Mouse (Mus musculus): ENCODE data around the gene Anapc10. TPM values are rescaled to one million over a fixed set of nuclear protein-coding genes. Genes with fewer than 3 reads are reported as not detected.
A peak's percentile ranks its signal among the peaks of the same experiment; 100 is the strongest.
"Not testable (repeated sequence)": the region's sequence is repeated elsewhere in the genome, so short reads cannot be mapped to it uniquely, and the experiment has no call there.

Anapc10 gene
- total RNA-seq (2021) = 10 to 100 TPM in 1 of 2 experiments, 1 to 10 TPM in 1; 9.6 to 10.9 TPM
- long read RNA-seq, experiment 1, partial matches to known transcripts = 4 of 20 reads
- long read RNA-seq, experiment 1, other reads (novel, unspliced or antisense) = 13 of 20 reads
- long read RNA-seq, experiment 2, full-length matches to known transcripts = 3 of 8 reads
- long read RNA-seq, experiment 2, partial matches to known transcripts = 1 of 8 reads
- long read RNA-seq, experiment 2, other reads (novel, unspliced or antisense) = 4 of 8 reads

- DNase-seq = peak; percentile 98 to 99
Measured at GRCm38 (mm10) chr8:79711064-79711961, at the start of gene Anapc10, which contains the start of gene Abce1. TSS of gene Anapc10 (plus strand) at chr8:79711820. TSS of gene Abce1 (minus strand) at chr8:79711740.

- DNase-seq = no peak
Measured at GRCm38 (mm10) chr8:79676461-79676860, 35.2 kb upstream of the Anapc10 start.

DNA sequence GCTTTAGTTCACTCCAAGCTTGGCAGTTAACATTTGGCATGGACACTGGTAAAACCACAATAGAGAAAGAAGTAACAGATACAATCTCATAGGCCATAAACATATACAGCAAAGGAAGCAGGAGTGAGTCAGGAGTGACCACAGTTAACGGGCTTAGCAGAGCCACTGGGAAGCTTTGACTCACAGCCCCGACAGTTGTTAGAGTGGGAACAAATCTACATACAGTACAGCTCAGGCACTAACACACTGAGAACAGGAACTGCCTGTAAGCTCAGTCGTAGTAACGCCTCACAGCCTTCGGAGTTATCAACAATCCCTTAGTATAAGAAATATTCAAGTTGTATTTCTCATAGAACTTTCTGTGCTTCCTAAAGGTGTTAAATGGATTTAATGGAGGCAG is 32.6 kb upstream of the Anapc10 start:
- DNase-seq = no peak

- DNase-seq = not testable (repeated sequence)
Measured at GRCm38 (mm10) chr8:79680083-79680482, 31.5 kb upstream of the Anapc10 start.

DNA sequence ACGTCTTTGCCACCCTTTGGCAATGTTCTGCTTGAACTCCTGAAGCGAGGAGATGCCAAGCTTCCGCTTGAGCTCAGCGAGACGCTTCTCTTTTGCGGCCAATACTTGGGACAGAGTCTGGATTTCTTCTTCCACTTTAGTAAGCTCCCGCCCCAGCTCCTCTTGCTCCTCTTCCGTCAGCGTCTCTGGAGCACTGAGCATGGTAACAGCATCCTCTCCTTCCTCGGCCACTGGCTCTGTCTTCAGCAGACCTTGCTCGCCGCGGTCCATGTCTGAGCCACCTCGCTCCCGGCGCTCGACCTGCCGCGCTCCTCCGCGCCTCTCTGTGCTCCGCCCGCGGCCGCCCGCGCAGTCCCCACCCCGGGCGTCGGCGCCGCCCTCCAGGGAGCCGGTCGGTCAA is 31.1 kb upstream of the Anapc10 start:
- peak; percentile 48 to 59 for DNase-seq

- DNase-seq = no peak
Measured at GRCm38 (mm10) chr8:79680965-79681364, 30.7 kb upstream of the Anapc10 start.

DNA sequence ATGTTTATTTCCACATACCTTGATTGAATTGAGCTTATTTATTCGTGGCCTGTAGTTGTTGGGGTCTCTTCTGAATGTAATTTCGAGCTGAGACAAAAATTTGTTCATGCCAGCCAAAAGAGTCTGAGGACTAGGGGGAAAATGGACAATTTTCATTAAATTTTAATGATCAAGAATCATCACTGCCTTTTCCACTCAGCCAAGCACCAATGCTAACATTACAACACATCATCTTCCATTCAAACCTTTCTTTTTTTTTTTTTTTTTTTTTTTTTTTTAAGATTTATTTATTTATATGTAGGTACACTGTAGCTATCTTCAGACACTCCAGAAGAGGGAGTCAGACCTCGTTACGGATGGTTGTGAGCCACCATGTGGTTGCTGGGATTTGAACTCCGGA is 25.7 kb upstream of the Anapc10 start:
- not testable (repeated sequence) for DNase-seq

DNA sequence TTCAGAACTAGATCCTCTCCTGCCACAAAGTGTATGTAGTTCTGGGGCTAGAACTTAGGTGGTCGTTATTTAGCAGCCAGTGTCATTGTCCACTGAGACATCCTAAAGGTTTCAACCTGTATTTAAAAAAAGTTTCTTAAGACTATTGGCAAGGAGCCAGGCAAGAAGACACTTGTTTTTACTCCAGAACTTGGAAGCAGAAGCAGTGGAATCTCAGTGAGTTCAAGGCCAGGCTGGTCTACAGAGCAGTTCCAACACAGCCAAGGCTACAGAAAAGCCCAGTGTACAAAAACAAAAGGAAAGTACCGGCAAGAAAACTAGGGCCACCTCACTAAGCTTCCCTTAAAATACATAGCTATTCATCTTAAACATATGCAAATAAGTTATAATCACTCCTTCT is 19.1 kb upstream of the Anapc10 start:
- peak; percentile 35 to 45 for DNase-seq

DNA sequence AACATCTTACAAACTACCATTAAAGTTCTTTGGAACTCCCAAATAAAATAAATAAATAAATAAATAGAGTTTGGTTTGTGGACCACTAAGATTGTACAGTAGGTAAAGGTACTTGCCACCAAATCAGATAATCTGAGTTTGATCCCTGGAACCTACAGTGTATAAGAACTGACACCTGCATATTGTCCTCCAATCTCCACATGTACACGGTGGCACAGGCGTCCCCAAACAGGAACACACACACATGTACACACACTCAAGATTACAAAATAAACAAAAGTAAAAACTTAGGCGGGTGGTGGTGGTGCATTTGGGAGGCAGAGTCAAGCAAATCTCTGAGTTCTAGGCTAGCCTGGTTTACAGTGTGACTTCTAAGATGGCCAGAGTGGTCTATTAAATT is 4.9 kb upstream of the Anapc10 start:
- DNase-seq = no peak

DNA sequence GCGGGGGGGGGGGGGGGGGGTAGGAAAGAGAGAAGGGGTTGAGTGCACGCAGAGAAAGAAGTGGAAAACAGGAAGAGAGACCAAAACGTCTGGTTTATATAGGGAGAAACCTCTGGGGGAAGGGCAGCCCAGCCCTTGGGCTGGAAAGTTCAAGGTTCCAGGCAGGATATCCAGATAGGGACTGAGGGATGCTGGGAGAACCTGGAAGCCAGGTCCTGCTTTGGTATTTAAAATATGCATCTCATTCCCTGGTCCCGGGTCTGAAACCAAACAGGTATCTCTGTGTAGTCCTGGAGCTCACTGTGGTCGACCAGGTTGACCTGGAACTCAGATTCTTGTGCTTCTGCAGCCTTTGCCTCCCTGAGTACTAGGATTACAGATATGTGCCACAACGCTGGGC is 1.1 kb downstream of the Anapc10 start:
- no peak for DNase-seq

DNA sequence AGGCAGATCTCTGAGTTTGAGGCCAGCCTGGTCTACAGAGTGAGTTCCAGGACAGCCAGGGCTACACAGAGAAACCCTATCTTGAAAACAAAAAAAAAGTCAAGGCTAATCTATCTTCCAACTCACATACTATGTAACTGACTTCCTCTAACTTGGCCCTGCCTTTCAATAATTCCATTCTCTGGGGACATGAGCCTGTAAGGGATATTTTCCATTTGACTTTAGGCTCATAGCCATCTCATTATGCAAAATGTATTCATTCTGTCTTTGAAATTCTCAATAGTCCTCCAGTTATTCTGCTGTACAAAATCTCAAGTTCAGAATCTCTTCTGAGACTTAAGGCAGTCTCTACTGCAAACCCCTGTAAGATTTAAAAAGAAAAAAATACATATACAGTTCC is 9.9 kb downstream of the Anapc10 start:
- no peak for DNase-seq

- DNase-seq = no peak
Measured at GRCm38 (mm10) chr8:79723308-79723707, 11.7 kb downstream of the Anapc10 start.

DNA sequence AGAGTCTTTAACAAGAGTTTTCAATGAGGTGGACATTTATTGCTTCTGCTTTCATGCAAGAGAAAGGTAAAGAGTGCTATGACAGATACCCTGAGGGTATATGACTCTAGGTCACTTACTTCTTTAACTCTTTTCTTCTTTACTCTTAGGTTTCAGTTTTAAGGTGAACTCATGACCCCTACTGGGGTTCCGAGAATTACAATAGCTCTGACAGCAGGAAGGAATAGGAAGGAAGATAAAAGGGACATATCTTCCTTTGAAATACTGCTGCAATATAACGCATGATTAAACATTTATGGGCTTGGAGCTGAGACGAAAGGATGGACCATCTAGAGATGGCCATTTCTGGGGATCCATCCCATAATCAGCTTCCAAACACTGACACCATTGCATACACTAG is 13.0 kb downstream of the Anapc10 start:
- no peak for DNase-seq

- no peak for DNase-seq
Measured at GRCm38 (mm10) chr8:79727900-79728299, 16.3 kb downstream of the Anapc10 start.

- DNase-seq = peak in 1 of 2 experiments; percentile 26
Measured at GRCm38 (mm10) chr8:79734304-79734703, 22.7 kb downstream of the Anapc10 start.

DNA sequence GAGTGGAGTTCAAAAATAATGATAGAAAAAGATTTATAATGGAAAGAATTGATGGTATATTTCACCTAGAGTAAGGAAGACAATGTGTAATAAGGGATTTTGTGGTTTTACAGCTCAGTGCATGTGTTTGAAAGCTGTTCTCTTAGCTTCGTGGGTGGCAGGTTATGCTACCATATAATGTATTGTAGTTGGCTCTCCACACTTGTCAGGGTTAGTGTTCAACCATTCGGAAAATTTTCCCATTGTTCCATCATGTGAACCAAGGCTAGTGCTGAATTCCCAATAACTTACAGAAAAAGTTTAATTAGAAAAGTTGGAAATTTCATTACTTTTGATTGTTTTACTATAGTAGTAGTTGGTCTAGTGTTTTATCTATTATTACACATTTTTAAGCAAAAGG is 36.6 kb downstream of the Anapc10 start:
- DNase-seq = no peak

DNA sequence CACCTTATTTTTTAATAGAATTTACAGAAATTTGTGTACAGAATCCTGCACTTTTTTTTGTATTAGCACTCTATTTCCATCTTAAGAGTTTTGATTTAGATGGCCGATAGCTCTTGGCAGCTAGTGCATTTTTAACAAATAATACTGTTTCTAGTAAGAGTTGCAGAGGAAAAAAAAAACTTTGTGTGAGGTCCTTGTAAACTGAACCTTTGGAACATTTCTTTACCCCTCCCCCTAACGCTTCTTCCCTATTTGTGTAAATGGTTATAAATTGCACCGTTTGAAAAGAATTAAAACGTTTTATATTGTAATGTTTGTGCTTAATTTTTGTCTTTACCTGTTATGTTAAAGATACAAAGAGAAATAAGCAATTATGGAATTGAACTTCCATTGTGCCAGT is 37.0 kb downstream of the Anapc10 start:
- no peak for DNase-seq

- peak in 1 of 2 experiments; percentile 4 for DNase-seq
Measured at GRCm38 (mm10) chr8:79750305-79750704, 38.7 kb downstream of the Anapc10 start.

DNA sequence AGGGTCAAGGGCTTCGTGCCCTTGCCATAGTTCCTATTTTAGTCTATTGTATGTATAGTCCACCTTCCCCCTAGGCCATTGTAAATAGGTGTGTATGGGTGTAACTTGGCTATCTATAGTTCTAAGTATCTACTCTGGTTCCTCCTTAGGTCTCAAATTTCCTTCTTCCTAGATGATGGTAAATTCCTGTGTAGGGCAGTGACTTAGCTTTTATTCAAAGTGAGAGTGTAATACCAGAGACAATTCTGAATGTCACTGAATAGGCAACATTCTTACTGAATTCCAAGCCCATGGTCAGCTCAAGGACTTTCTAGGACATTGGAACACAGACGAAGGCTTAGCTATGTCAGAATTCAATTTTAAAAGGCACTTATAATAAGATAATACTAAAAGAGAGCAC is 83.3 kb downstream of the Anapc10 start:
- DNase-seq = not testable (repeated sequence)

- no peak for DNase-seq
Measured at GRCm38 (mm10) chr8:79796690-79797089, 85.1 kb downstream of the Anapc10 start.

DNA sequence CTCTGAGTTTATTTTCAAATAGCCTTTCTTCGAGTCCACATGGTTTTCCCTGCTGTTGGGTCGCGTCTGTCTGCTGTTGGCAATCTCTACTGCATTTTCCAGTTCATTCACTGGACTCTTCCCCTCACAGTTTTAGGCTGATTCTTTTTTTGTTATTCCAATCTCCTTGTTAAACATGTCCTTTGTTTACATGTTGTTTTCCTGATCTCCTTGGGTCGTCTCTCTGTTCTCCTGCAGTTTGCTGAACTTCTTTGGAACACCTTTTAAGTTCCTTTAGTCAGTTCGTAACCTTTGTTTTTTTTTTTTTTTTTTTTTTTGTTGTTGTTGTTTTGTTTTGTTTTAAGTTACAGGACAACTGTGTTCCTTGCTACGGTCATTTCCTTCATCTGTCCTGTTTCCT is 92.9 kb downstream of the Anapc10 start:
- no peak for DNase-seq

DNA sequence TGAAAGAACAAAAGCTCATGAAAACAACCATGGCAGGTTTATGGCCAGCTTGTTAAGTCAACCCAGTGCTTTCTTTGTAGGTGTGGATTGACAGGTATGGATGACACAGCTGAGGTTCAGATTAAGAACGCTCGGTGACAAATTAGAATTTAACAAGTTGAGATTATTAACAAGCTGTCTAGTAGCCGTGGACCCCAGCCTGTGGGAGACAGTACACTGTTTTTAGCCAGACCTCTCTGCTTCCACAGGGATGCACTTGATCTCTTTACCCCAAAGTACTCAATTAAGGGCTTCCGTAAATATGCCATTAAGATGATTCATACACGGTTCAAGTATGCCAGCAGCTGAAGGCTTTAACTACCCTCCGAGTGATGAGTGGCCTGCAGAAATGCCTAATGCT is 95.4 kb downstream of the Anapc10 start:
- no peak for DNase-seq

GRCm38 (mm10) chr8:79826534-79826933 is 114.9 kb downstream of the Anapc10 start:
- no peak for DNase-seq

Data from adrenal gland, postnatal 36 days (tissue).